Mouse (Mus musculus) ES-E14 (cell line): ENCODE results near the gene Lin52.

Source experiments
- CHD2 ChIP-seq: IDR thresholded peaks from 2 replicates; pipeline ENCODE4 v1.6.1; 2014; ENCODE audit warnings: mild to moderate bottlenecking, low read depth, low read length, inconsistent platforms
- HCFC1 ChIP-seq: IDR thresholded peaks from 2 replicates; pipeline ENCODE4 v1.6.1; 2012; ENCODE audit warnings: low read length, inconsistent platforms, borderline replicate concordance; ENCODE audit not compliant: insufficient read depth
- MAFK ChIP-seq: IDR thresholded peaks from 2 replicates; pipeline ENCODE4 v1.6.1; 2014; ENCODE audit warnings: mild to moderate bottlenecking, low read depth, low read length, inconsistent platforms; ENCODE audit not compliant: insufficient read depth
- ZC3H11A ChIP-seq: IDR thresholded peaks from 2 replicates; pipeline ENCODE4 v1.6.1; 2012; ENCODE audit warnings: low read depth, mild to moderate bottlenecking, inconsistent platforms, low read length, borderline replicate concordance
- ZNF384 ChIP-seq: IDR thresholded peaks from 2 replicates; pipeline ENCODE4 v1.6.1; 2012; ENCODE audit warnings: low read depth, low read length, inconsistent platforms

DNA sequence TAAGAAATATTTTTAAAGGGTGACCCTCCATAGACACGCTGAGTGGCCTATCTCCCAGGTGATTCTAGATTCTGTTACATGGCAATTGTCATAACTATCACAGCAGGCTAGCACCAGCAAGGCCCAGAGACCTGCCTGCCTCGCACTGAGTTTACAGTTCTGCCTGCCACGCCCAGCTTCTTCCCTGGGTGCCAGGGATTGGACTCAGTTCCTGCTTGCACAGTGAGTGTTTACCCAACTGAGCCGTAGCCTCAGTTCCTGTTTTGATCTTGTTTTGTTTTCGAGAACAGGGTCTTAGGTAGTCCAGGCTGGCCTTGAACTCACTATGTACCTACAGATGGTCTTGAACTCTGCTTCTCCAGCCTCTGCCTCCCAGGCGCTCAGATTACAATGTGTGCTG is 116.4 kb downstream of the Lin52 start:
- TF ChIP-seq ZNF384 (no peak), CHD2 (no peak), MAFK (no peak), ZC3H11A (no peak), HCFC1 (no peak)
